In the genomic region with DNA sequence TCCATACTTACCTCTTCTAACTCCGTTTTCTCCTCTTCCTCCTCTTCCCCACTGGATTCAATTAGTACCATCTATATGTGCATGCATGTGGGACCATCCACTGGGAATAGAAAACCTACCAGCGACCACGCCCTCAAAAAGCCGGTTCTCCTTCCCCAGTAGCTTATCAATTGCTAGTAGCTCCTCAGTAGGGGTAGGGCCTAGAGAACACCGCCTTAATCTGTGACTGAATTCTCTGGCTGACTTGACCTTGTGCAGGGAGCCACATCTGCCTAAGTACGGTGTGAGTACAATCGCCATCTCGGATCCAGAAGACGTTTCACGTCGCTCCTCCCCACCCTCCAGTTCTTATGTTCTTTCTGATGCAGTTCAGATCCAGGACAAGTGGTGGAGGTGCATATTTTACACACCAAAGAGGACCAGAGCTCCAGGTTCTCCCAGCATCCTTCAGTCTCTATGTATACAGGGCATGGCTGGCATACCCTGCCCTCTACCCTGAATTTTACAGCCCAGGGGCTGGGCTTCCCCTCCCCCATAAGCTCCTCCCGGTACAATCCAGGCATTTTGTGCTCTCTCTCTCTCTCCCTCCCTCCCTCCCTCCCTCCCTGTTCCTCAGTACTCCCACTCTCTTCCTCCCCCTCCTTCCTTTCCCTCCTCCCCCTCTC, we compare ENCODE assay signal across 21 mouse cellular contexts.
DNase-seq lines count a peak whose midpoint lies in the region; ATAC-seq lines count a peak whose summit lies in the region.
"Had no signal": no experiment of that assay in that cellular context is flagged by ENCODE, and none has a peak within 500 bp of the region (broad histone marks: within the 10 kb centered on the region; RNA-seq: fewer than 3 reads in every experiment).

No protein-coding gene starts in this region.

- ATAC-seq in hindbrain, embryonic 12.5 days (ENCODE audit: low FRiP score): no peak
- no peak for ATAC-seq in midbrain, embryonic 14.5 days (ENCODE audit: low FRiP score, low TSS enrichment)
- peak; percentile 84 for ATAC-seq in liver, embryonic 16.5 days (ENCODE audit: low read depth)
- ATAC-seq: CD4-positive, CD25-positive, alpha-beta regulatory T cell, adult 4 months; midbrain, embryonic 16.5 days had no signal

- no peaks in the 10 kb centered on the region for H3K27me3 ChIP-seq in hindbrain, embryonic 10.5 days (ENCODE audit: insufficient read depth, poor library complexity, severe bottlenecking)
- no peaks in the 10 kb centered on the region for H3K27me3 ChIP-seq in hindbrain, embryonic 12.5 days
- H3K27me3 ChIP-seq in midbrain, embryonic 10.5 days (ENCODE audit: low read depth, poor library complexity, severe bottlenecking): no peaks in the 10 kb centered on the region
- H3K27me3 ChIP-seq in midbrain, embryonic 14.5 days (ENCODE audit: control insufficient read depth, insufficient read depth, low read length): no peaks in the 10 kb centered on the region
- H3K27me3 ChIP-seq in limb, embryonic 10.5 days (ENCODE audit: low read depth, poor library complexity, severe bottlenecking): no peaks in the 10 kb centered on the region
- H3K27me3 ChIP-seq in liver, embryonic 16.5 days (ENCODE audit: control insufficient read depth, insufficient read depth, low read depth, low read length): no peaks in the 10 kb centered on the region
- H3K27me3 ChIP-seq: hindbrain, embryonic 15.5 days; limb, embryonic 15.5 days; neural tube, embryonic 12.5 days had no signal

- no peak overlapping the region for H3K4me3 ChIP-seq in hindbrain, embryonic 10.5 days
- H3K4me3 ChIP-seq in hindbrain, embryonic 12.5 days: no peak overlapping the region
- no peak overlapping the region for H3K4me3 ChIP-seq in midbrain, embryonic 10.5 days
- no peak overlapping the region for H3K4me3 ChIP-seq in midbrain, embryonic 14.5 days (replicated peaks; ENCODE audit: low read depth, low read length)
- no peak overlapping the region for H3K4me3 ChIP-seq in limb, embryonic 10.5 days
- no peak overlapping the region for H3K4me3 ChIP-seq in liver, embryonic 16.5 days (ENCODE audit: low read depth, low read length)
- H3K4me3 ChIP-seq: hindbrain, embryonic 15.5 days; limb, embryonic 15.5 days; neural tube, embryonic 12.5 days had no signal

- H3K27ac ChIP-seq in hindbrain, embryonic 10.5 days: peak overlapping the region; percentile 23; the same call in 1 of the 2 replicates
- no peak overlapping the region for H3K27ac ChIP-seq in hindbrain, embryonic 12.5 days
- H3K27ac ChIP-seq in midbrain, embryonic 10.5 days (replicated peaks): peak overlapping the region; percentile 42; the same call in 1 of the 2 replicates
- H3K27ac ChIP-seq in midbrain, embryonic 14.5 days (replicated peaks; ENCODE audit: low read depth, low read length): no peak overlapping the region
- H3K27ac ChIP-seq in limb, embryonic 10.5 days: 0 out of 2 replicates have a peak overlapping the region, but pooled peaks have one; percentile 36
- H3K27ac ChIP-seq in liver, embryonic 16.5 days (ENCODE audit: low read length): peak overlapping the region; percentile 37; the same call in 1 of the 2 replicates
- H3K27ac ChIP-seq: hindbrain, embryonic 15.5 days; macrophage; neural tube, embryonic 12.5 days had no signal

- no peak for DNase-seq in hindbrain, embryonic 10.5 days (ENCODE audit: low spot score)
- no peak for DNase-seq in midbrain, embryonic 10.5 days (ENCODE audit: low spot score)
- DNase-seq in midbrain, embryonic 14.5 days: no peak
- no peak for DNase-seq in limb, embryonic 10.5 days (ENCODE audit: low spot score)
- DNase-seq in cerebellum, adult 9-10 months: no peak
- DNase-seq in urinary bladder, postnatal 14 days (ENCODE audit: low spot score): no peak
- DNase-seq: adrenal gland, postnatal 36 days; cerebellum, postnatal 10 days; gastrocnemius, postnatal 36 days; heart, postnatal 10 days; kidney, postnatal 10 days; layer of hippocampus, adult 9-11 months; thymus, postnatal 25 days had no signal

- 78% methylated on average over 12 of the region's 12 CpGs for WGBS in hindbrain, embryonic 10.5 days
- WGBS in hindbrain, embryonic 12.5 days: 79% methylated on average over 12 of the region's 12 CpGs
- WGBS in midbrain, embryonic 10.5 days: 80% methylated on average over 12 of the region's 12 CpGs
- 82% methylated on average over 12 of the region's 12 CpGs for WGBS in midbrain, embryonic 14.5 days
- 78% methylated on average over 12 of the region's 12 CpGs for WGBS in limb, embryonic 10.5 days
- 56% methylated on average over 12 of the region's 12 CpGs for WGBS in liver, embryonic 16.5 days (ENCODE audit: insufficient replicate concordance)

- H3K36me3 ChIP-seq in hindbrain, embryonic 10.5 days: no peaks in the 10 kb centered on the region
- H3K36me3 ChIP-seq in hindbrain, embryonic 12.5 days: no peaks in the 10 kb centered on the region
- H3K36me3 ChIP-seq in midbrain, embryonic 10.5 days: no peaks in the 10 kb centered on the region
- H3K36me3 ChIP-seq in midbrain, embryonic 14.5 days (ENCODE audit: control insufficient read depth, insufficient read depth, low read length): no peaks in the 10 kb centered on the region
- H3K36me3 ChIP-seq in limb, embryonic 10.5 days: no peaks in the 10 kb centered on the region
- H3K36me3 ChIP-seq in liver, embryonic 16.5 days (ENCODE audit: control insufficient read depth, insufficient read depth): no peaks in the 10 kb centered on the region
- H3K36me3 ChIP-seq: hindbrain, embryonic 15.5 days; limb, embryonic 15.5 days; neural tube, embryonic 12.5 days had no signal

- H3K4me1 ChIP-seq in hindbrain, embryonic 10.5 days (replicated peaks): peaks cover 17% of the 10 kb centered on the region
- peaks cover 10% of the 10 kb centered on the region; the same call in 1 of the 2 replicates for H3K4me1 ChIP-seq in hindbrain, embryonic 12.5 days
- peaks cover 13% of the 10 kb centered on the region for H3K4me1 ChIP-seq in midbrain, embryonic 10.5 days
- no peaks in the 10 kb centered on the region for H3K4me1 ChIP-seq in midbrain, embryonic 14.5 days (ENCODE audit: control insufficient read depth, insufficient read depth, low read length)
- peaks cover 22% of the 10 kb centered on the region for H3K4me1 ChIP-seq in limb, embryonic 10.5 days
- peaks cover 11% of the 10 kb centered on the region for H3K4me1 ChIP-seq in liver, embryonic 16.5 days (ENCODE audit: control insufficient read depth, low read depth, low read length)

- no peaks in the 10 kb centered on the region for H3K9me3 ChIP-seq in hindbrain, embryonic 10.5 days
- H3K9me3 ChIP-seq in hindbrain, embryonic 12.5 days (replicated peaks): no peaks in the 10 kb centered on the region
- H3K9me3 ChIP-seq in midbrain, embryonic 10.5 days (replicated peaks): no peaks in the 10 kb centered on the region
- H3K9me3 ChIP-seq in midbrain, embryonic 14.5 days (ENCODE audit: control insufficient read depth, low read length): no peaks in the 10 kb centered on the region
- H3K9me3 ChIP-seq in limb, embryonic 10.5 days (replicated peaks): no peaks in the 10 kb centered on the region
- no peaks in the 10 kb centered on the region for H3K9me3 ChIP-seq in liver, embryonic 16.5 days (replicated peaks; ENCODE audit: control insufficient read depth, low read length)
- H3K9me3 ChIP-seq: hindbrain, embryonic 15.5 days; limb, embryonic 15.5 days; neural tube, embryonic 12.5 days had no signal

- no peak overlapping the region for H3K4me2 ChIP-seq in hindbrain, embryonic 12.5 days (replicated peaks)
- no peak overlapping the region for H3K4me2 ChIP-seq in midbrain, embryonic 14.5 days (ENCODE audit: low read length)
- H3K4me2 ChIP-seq in liver, embryonic 16.5 days (ENCODE audit: low read depth, low read length): peak overlapping the region; percentile 30; the same call in 1 of the 2 replicates
- H3K4me2 ChIP-seq: hindbrain, embryonic 15.5 days; limb, embryonic 15.5 days; neural tube, embryonic 12.5 days had no signal

- H3K9ac ChIP-seq in hindbrain, embryonic 12.5 days: no peak overlapping the region
- no peak overlapping the region for H3K9ac ChIP-seq in midbrain, embryonic 14.5 days (replicated peaks; ENCODE audit: low read length)
- no peak overlapping the region for H3K9ac ChIP-seq in liver, embryonic 16.5 days (ENCODE audit: low read depth, low read length)
- H3K9ac ChIP-seq: hindbrain, embryonic 15.5 days; limb, embryonic 15.5 days; neural tube, embryonic 12.5 days had no signal

Comparison
In these comparisons a context has a peak if more than half of its experiments do, and no peak if none do; other contexts are left out.
1. H3K27ac ChIP-seq: peak in hindbrain, embryonic 10.5 days (single experiment), midbrain, embryonic 10.5 days (single experiment), limb, embryonic 10.5 days (single experiment) and liver, embryonic 16.5 days (single experiment); none in hindbrain, embryonic 12.5 days (single experiment) and midbrain, embryonic 14.5 days (single experiment).